Mouse (Mus musculus) retina, adult 2 months (tissue): ENCODE results near the gene Hist1h2ab.
"Not testable (repeated sequence)": the region's sequence is repeated elsewhere in the genome, so short reads cannot be mapped to it uniquely, and the experiment has no call there.

Source experiments
- DNase-seq: peaks from one replicate; pipeline ENCODE4 v3.0.0-alpha.2; 2012; ENCODE audit warnings: low read depth, low spot score

The Hist1h2ab gene

DNA sequence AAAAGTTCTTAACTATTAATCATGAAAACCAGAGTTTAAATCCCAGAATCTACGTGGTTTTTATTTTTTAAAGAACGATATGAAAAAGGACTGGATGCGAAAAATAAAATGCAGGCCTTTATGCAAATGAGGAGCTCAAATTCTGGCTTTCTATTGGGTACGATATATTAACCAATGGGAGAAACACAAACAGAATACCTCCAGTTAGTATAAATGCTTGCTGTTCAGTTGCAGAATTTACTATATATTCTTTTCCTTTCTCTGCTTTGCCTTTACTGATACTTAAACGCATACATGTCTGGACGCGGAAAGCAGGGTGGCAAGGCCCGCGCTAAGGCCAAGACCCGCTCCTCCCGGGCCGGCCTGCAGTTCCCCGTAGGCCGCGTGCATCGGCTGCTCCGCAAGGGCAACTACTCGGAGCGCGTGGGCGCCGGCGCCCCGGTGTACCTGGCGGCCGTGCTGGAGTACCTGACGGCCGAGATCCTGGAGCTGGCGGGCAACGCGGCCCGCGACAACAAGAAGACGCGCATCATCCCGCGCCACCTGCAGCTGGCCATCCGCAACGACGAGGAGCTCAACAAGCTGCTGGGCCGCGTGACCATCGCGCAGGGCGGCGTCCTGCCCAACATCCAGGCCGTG, at the start of gene Hist1h2ab:
Hist1h2ab (plus strand) TSS at position 288 of the 639 bp plus-strand sequence.
- not testable (repeated sequence) for DNase-seq

DNA sequence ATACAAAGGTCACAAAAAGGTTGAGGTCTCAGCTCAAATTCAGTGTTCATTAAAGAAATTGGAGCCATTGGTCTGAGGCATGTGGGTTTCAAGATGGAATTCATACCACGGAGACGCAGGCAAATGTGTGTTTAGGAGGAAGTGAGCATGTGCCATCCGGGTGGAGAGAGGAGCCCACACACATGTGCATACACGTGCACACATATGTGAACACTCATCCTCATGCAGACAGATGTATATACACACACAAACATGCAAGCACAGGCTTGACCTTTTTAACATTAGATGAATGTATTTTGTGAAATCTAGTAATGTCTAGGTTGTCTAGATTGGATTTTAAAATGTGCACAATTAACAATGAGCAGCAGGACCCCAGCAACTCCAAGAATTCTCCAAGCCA, 48.7 kb upstream of the Hist1h2ab start:
- DNase-seq: no peak

DNA sequence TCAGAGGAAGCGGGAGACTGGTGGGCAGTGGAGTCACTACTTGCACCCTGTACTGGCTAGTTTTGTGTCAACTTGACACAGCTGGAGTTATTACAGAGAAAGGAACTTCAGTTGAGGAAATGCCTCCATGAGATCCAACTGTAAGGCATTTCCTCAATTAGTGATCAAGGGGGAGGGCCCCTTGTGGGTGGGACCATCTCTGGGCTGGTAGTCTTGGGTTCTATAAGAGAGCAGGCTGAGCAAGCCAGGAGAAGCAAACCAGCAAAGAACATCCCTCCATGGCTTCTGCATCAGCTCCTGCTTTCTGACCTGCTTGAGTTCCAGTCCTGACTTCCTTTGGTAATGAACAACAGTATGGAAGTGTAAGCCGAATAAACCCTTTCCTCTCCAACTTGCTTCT, 48.1 kb upstream of the Hist1h2ab start:
- DNase-seq: not testable (repeated sequence)

DNA sequence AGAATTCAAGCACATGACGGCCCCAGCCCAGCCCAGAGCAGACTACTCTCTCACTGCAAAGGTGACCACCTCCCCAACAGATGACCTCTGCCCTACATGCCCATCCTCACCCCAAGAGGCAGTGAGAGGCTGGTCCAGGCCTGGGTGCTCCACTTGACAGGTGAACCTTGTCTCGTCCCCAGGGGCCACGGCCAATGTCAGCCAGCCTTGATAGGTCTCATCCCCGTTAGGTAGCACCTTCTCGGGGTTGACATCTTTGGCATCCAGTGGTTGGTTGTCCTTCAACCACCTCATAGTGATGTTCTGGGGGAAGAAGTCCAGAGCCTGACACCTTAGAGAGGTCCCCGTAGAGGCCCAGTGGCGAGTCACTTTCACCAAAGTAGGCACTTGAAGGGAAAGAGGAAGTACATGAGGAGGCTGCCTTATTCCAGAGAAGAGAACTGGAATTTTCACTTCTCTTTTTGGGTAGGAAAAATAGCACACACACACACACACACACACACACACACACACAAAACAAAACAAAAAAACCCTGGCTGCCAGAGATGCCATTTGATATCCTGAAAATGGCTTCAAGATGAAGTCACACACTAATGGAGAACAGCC, 45.1 kb upstream of the Hist1h2ab start:
- no peak for DNase-seq

DNA sequence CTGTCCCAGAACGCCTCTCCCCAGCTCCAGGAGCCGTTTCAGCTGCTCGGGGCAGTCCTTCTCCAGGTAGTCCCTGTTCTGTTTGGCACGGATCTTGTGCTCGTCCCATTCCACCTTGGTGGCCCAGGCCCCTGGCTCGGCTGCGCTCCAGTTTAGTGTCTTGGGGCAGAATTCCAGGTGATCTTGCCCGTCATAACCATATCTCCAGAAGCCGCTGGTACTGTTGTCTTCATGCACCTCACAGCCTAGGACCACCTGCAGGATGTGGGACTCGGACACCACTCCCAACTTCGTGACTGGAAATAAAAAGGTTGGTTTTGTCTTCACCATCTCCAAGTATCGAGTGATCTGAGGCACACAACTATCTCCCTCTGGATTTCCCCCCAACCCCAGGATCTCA, 44.2 kb upstream of the Hist1h2ab start:
- DNase-seq: no peak

DNA sequence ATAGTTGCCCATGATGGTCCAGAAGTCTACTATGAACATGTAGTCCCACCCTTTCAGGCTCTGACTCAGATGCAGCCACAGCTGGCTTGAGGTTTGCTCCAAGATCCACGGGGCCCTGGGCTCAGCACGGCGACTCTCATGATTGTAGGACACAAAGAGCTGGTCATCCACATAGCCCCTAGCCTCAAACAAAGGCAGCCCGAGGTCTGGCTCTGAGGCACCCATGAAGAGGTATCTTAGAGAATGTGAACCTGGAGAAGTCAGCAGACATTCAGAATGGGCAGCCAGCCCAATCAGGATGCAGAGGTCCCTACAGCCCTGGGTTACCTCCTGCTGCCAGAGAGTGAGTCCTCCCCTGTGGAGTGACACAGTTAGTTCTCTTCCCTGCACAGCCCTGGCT, 42.9 kb upstream of the Hist1h2ab start:
- no peak for DNase-seq

DNA sequence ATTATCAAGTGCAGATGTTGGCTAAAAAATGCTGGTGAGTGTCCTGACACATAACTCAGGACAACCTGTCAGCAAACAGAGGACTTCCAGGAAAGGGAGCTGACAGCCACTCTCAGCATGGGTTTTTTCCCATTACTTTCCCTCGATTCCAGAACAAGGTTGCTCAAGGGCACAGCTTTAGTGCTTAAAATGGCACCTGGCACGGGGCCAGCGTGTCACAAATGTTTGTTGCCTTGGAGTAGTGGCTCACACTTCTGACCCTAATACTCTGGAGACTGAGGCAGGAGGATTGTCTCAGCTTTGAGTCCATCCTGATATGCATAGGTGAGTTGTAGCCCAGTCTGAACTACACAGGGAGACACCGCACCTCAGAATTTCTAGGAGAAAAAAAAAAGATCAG, 42.3 kb upstream of the Hist1h2ab start:
- DNase-seq: no peak

DNA sequence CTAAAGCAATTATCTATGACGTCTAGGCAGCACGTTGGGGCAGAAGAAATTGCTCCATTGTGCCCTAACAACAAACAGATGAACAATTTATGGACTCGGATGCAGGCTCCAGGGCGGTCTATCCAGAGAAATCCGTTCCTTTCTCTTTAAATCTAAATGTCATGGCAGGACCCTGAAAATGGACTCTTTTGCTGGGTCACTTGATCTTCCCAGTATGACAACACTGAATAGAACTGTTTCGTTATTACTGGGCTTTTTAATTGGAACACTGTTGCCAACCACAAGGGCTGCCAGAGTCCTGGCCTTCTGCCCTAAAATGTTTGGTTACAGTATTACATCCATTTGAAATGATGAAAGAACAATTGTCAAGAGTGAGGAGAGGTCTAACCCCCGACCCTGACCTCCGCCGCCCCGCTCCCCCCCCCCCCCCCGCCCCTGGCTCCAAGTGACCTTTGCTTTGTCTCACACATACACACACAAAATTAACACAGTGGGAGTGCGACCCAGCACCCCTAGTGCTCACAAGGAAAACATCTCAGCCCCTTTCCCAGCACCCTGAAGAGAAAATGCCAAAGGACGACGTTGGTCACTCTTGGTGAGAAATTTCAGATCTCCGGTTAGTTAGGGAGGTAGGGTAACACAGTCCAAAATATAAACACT, 41.1 kb upstream of the Hist1h2ab start:
- DNase-seq: no peak

DNA sequence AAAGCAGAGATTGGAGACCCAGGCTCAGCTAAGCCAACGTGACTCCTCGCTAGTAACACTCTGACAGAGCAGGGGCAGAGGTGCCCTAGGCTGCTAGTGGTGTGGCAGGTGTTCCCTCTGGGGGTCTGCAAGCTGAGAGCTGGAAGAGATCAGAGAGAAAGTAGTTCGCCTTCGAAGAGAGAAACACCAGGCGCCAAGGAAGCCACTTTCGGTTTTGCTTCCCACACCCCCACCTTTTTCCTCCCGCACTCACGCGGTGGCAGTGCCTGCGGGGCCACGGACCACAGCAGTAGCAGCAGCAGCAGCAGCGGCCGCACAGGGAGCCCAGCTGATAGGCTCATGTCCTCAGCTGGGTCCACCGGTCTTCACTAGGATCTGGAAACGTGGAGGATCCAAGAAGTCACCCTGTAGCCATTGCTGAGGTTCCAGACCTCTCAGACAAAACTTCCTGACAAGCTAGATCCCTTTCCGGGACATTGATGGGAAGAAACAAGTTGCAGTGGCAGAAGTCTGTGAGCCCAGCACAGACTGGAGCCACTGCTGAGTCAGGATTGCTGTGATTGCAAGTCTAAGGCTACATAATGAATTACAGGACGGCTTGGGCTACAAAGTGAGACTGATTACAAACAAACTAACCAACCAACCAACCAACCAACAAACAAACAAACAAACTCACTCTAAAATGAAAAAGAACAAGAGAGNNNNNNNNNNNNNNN, 40.4 kb upstream of the Hist1h2ab start, which contains the start of gene Hfe:
Hfe (minus strand) TSS at position 481 of the 716 bp plus-strand sequence.
- DNase-seq: no peak

DNA sequence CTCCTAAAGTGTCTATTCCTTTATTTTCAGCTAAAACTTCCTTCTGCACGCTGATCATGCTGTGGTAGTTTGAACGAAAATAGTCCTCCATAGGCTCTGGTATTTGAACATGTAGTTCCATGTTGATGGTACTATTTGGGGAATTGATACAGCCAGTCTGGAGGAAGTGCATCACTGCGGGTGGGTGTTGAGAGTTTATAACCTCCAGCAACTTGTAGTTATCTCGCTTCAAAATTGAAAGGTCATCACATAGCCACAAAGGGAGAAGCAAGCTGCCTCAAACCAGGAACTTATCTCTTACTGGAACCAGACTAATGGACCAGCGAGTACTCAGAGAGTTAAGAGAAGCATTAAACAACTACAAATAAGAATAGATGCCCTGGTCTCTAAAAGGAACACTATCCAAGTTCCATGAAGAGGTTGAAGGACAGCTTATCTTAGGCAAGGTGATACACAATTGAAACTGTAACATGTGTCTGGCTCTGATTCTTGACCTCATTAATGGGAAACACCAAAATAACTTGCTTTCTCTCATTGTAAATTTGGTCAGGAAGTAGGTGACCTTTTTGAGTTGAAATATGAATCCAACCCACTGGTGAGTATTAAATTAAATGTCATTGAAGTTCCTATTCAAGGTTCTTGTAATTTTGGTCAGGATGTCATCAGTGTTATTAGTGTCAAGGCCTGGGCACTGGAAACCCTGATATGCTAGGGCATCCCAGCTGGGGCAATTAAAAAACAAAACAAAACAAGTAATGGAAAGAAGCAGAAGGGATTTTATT, 34.5 kb upstream of the Hist1h2ab start:
- DNase-seq: no peak

DNA sequence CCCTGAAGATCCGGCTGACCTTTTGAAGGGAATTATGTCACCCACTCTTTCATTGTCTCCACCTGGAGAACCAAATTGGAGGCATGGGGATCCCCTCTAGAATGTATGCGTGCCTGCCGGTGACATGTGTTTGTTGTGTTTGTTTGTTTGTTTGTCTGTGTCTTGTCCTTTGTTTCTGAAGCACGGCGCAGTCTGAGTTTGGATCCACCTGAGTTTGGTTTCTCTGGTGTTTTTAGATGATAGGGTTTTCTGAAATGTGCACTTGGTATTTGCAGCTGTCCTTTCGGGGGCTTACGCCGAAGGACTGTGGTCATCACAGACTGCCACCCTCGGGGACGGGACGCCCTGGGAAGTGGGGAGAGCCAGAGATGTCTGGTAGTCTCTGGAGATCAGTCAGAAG, 33.8 kb upstream of the Hist1h2ab start:
- DNase-seq: no peak

DNA sequence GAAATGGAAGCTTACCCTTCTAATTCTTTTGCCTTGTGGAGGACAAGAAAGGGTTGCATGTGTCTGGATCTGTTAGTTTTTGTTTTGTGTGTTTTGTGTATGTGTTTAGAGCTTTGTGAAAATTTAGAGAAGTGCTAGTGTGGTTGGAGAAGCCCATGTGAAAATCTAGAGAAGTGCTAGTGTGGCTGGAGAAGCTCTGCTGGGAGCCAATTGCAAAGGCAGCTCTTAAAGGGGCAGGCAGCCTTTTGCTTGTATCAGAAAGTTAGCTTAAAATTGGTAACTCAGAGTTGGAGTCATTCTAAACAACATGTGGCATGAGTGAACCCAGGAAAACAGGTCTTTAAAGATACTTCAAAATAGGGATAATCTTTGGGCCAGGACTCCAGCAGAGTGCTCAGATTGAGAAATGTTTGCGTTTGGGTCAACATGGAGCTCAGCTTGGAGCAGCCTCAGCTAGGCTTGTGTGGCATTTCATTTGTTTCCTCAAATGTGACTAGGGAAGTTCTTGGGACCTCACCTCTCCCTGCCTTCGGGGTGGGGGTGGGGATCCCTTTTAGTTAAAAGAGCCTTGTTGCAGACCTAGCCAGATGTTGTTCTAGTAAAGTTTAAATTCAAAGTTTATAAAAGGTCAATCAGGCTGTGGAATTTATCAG, 33.2 kb upstream of the Hist1h2ab start:
- not testable (repeated sequence) for DNase-seq

DNA sequence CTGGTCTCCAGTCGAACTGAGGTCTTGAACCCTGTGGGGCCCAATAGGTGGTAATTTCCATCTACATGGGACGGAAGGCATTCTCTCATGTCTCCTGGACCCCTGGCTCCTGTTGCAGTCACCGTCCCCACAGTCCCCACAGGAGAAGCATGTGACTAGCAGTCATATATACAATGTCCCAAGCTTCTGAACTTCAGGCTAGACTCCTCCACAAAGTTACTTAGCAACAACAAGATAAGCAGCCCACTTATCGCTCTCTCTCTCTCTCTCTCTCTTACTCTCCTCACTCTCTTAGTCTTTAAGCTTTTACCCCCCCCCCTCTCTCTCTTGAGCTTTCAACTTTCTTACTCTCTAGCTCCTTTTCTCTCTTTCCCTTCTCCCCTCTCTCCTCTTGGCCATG, 26.7 kb upstream of the Hist1h2ab start:
- DNase-seq: no peak

DNA sequence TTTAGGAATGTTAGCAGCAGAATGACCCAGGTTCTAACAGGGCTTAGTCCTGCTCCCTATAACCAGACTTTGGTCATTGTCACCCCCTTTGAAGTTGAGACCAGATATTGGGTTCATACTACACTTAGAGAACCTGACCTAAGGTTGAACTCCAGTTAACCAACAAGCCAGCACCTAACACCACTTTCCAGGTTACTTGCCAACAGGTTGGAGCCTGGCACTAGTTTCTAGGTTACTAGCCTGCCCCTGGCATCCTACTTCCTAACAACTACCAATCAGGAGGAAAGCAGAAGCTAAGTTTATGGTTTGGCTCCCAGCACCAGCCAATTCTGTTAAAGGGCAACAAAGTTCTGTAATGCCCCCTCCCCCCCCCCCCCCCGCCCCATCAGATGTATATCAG, 25.7 kb upstream of the Hist1h2ab start:
- no peak for DNase-seq

DNA sequence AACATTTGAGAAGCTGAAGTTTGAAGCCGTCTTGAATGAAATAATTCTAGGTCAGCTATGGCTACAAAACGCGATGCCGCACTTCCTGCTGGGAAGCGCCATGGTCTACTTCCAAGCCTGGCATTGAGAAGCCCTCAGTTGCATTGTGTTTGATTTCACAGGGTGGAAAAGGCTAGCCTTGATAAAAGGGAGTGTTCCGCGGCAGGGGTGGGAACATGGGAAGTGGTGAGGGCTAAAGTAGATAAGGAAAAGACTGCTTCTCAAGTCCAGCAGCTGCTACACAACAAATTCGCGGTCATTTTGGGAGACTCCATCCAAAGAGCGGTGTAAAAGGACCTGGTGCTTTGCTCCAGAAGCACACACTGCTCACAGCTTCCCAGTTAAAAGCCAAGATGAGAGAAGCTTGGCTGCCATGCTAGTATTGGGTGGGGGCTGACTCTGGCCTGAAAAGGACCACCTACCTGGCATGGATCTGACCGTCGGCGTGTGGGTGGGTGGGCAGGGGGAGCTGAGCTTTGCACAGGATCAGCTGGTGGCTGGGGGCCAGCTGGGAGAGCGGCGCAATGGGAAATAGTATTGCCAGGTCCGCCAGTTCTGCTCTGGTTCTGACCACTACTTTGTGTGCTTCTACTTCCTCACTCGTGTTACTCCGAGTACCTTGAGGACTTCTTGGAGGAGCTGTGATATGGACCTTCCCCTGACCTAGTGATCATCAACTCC, 22.3 kb upstream of the Hist1h2ab start:
- no peak for DNase-seq

DNA sequence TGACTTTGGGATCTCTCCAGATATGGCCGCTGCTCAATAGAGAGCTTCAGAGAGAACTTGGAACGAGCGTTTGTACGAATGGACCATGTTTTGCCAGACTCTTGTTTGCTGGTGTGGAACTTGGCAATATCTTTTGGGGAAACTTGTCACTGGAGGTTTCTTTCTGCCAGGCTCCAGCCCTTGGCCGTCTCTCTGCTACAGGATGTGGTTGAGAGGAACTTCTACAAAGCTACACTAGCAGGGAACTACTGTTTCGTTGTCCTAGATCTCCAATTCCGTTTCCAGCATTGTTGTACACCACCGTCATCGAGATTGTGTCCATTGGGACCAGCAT, 21.8 kb upstream of the Hist1h2ab start:
- DNase-seq: no peak

DNA sequence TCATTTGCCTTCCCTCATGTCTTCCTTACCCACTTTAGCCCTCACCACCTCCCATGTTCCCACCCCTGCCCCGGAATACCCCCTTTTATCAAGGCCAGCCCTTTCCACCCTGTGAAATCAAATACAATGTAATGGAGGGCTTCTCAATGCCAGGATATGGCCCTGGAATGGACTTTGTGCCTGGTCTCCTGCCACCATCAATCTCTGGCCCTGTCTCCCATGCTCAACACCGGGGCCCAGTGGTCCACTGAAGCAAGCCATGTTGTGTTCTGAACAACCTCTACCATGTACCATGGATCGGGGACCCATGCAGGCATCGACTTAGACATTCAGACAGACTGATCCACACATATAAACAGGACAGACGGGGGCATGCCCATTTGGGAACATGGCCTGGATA, 21.2 kb upstream of the Hist1h2ab start:
- no peak for DNase-seq

DNA sequence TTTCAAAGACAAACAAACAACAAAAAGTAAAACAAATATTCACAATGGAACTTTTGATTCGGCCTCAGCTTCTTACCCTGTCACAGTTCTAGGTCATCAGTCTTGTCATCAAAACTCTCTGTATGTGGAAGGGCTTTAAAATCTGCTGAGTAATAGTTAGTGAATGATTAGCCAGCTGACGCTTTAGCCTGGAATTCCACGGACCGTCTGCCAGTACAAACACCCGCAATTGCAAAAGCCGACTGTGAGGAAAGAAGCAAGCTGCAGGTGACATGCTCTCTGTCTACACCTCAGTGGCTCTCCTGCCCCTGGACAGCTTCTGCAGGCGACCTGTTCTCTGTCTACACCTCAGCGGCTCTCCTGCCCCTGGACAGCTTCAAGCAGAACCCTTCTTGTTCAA, 20.4 kb upstream of the Hist1h2ab start:
- DNase-seq: no peak

DNA sequence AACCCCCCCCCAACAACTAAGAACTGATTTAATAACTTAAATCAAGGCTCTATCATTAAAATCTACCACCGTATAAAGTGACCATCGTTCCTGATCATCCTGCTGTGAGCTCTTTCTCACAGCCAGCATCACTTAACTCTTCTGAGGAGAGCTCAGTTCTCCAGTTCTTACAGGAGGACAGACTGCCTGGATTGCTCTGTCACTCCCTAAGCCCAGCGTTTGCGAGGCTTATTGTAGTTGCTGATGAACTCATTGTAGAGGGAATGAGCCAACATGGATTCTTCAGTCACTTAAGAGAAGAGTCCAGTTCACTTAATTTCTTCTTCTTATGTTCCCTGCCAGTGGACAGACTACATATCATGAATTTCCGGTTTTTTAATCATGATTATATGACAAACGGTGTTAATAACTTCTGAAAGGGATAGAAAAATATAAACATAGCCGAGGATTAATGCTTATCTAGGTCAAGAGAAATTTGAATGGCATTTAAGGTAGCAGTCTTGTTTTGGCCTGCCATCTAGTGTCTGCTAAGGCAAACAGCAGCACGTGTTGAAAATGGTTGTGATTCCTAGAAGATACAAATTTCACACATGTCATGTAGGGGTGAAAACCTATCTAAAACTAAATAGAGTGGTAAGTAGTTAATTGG, 18.6 kb upstream of the Hist1h2ab start:
- peak; percentile 57 for DNase-seq

DNA sequence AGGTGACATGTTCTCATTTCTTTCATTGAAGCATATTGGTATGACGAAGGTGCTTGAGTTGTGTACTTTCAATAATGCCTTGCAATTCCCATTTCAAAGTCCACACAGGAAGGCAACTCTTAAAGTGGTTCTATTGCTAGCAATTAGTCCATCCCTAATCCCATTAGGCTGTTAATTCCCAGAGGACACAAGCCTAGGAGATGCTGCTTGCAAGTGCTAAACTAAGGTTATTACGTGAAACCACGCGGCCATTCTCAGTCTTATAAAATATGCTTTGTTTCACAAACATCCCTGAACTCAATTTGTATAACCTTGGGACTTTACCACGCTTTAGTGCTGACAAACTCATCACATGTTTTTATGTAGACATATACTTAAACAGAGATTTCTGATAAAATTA, 13.8 kb upstream of the Hist1h2ab start:
- DNase-seq: no peak
